Comparison of ENCODE assay signal across 16 mouse cellular contexts in the genomic region with DNA sequence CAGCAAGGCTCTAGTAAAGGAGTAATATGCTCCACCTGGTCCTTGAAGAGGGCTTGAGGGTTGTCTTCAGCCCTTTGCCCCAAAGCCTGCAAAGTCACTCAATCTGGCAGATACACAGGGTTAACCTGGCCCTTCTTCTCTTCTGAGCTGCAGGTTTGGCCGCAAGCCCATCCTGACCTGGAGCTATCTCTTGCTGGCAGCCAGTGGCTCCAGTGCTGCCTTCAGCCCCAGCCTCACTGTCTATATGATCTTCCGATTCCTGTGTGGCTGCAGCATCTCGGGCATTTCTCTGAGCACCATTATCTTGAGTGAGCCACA. TPM values are rescaled to one million over a fixed set of nuclear protein-coding genes. Genes with fewer than 3 reads are reported as not detected.
A peak's percentile ranks its signal among the peaks of the same experiment; 100 is the strongest.
DNase-seq lines count a peak whose midpoint lies in the region; ATAC-seq lines count a peak whose summit lies in the region.
"Had no signal": no experiment of that assay in that cellular context is flagged by ENCODE, and none has a peak within 500 bp of the region (broad histone marks: within the 10 kb centered on the region; RNA-seq: fewer than 3 reads in every experiment).

No protein-coding gene starts in this region.

- H3K36me3 ChIP-seq in kidney, embryonic 14.5 days (ENCODE audit: control insufficient read depth, insufficient read depth, low read length): no peaks in the 10 kb centered on the region
- no peaks in the 10 kb centered on the region for H3K36me3 ChIP-seq in heart, embryonic 11.5 days (ENCODE audit: control insufficient read depth, insufficient read depth, low read length)
- H3K36me3 ChIP-seq: embryonic facial prominence, embryonic 12.5 days; neural tube, embryonic 15.5 days had no signal

- WGBS in kidney, embryonic 14.5 days: 88% methylated on average over 3 of the region's 3 CpGs
- WGBS in heart, embryonic 11.5 days (ENCODE audit: insufficient replicate concordance): 75% methylated on average over 3 of the region's 3 CpGs

- ATAC-seq in kidney, embryonic 14.5 days (ENCODE audit: low FRiP score, low TSS enrichment): no peak
- ATAC-seq in megakaryocyte-erythroid progenitor cell, adult 5-6 weeks (replicated peaks; ENCODE audit: low FRiP score, low TSS enrichment, poor library complexity, severe bottlenecking): peak; percentile 84
- no peak for ATAC-seq in heart, embryonic 11.5 days (replicated peaks; ENCODE audit: insufficient number of reproducible peaks, low FRiP score, low TSS enrichment)

- peaks cover 2% of the 10 kb centered on the region; the same call in 1 of the 2 replicates for H3K4me1 ChIP-seq in kidney, embryonic 14.5 days (ENCODE audit: control insufficient read depth, insufficient read depth, low read length)
- H3K4me1 ChIP-seq in heart, embryonic 11.5 days (ENCODE audit: control insufficient read depth, insufficient read depth, low read length): peaks cover 3% of the 10 kb centered on the region; the same call in 1 of the 2 replicates
- H3K4me1 ChIP-seq: embryonic facial prominence, embryonic 12.5 days; neural tube, embryonic 15.5 days had no signal

- H3K4me2 ChIP-seq in kidney, embryonic 14.5 days (replicated peaks; ENCODE audit: low read depth, low read length): no peak overlapping the region
- H3K4me2 ChIP-seq in heart, embryonic 11.5 days: no peak overlapping the region
- H3K4me2 ChIP-seq: embryonic facial prominence, embryonic 12.5 days; neural tube, embryonic 15.5 days had no signal

- no peak overlapping the region for H3K9ac ChIP-seq in kidney, embryonic 14.5 days (ENCODE audit: low read depth, low read length)
- no peak overlapping the region for H3K9ac ChIP-seq in heart, embryonic 11.5 days (ENCODE audit: low read depth, low read length)
- H3K9ac ChIP-seq: embryonic facial prominence, embryonic 12.5 days; neural tube, embryonic 15.5 days had no signal

- no peaks in the 10 kb centered on the region for H3K27me3 ChIP-seq in kidney, embryonic 14.5 days (ENCODE audit: control insufficient read depth, insufficient read depth, low read length)
- H3K27me3 ChIP-seq in heart, embryonic 11.5 days (ENCODE audit: control insufficient read depth, insufficient read depth, low read length): no peaks in the 10 kb centered on the region
- H3K27me3 ChIP-seq: embryonic facial prominence, embryonic 12.5 days; neural tube, embryonic 15.5 days had no signal

- DNase-seq in kidney, adult 11 months: peak; percentile 89
- DNase-seq in kidney, adult 8-10 months: peak; percentile 87 to 91
- peak; percentile 39 for DNase-seq in liver
- no peak for DNase-seq in adrenal gland, postnatal 14 days
- no peak for DNase-seq in adrenal gland, postnatal 36 days
- DNase-seq: adrenal gland, adult 2 months; heart, postnatal 36 days; layer of hippocampus, adult 9-11 months; lung, adult 2 months had no signal

- H3K4me3 ChIP-seq in kidney, embryonic 14.5 days (ENCODE audit: low read length): no peak overlapping the region
- no peak overlapping the region for H3K4me3 ChIP-seq in heart, embryonic 11.5 days (ENCODE audit: low read depth, low read length)
- H3K4me3 ChIP-seq: embryonic facial prominence, embryonic 12.5 days; neural tube, embryonic 15.5 days had no signal

- no peaks in the 10 kb centered on the region for H3K9me3 ChIP-seq in kidney, embryonic 14.5 days (ENCODE audit: control insufficient read depth, low read length)
- no peaks in the 10 kb centered on the region for H3K9me3 ChIP-seq in heart, embryonic 11.5 days (replicated peaks; ENCODE audit: control insufficient read depth, low read length)
- H3K9me3 ChIP-seq: embryonic facial prominence, embryonic 12.5 days; neural tube, embryonic 15.5 days had no signal

- no peak overlapping the region for H3K27ac ChIP-seq in kidney, embryonic 14.5 days (ENCODE audit: low read depth, low read length)
- no peak overlapping the region for H3K27ac ChIP-seq in heart, embryonic 11.5 days (ENCODE audit: low read depth, low read length)
- H3K27ac ChIP-seq: embryonic facial prominence, embryonic 12.5 days; neural tube, embryonic 15.5 days had no signal

RNA-seq across cellular contexts. Expression of a gene that starts 12.6 kb away (rescaled TPM):
- polyA plus RNA-seq in kidney, embryonic 14.5 days (2014; fragmentation: Nextera tagmentation; extraction: Ambion mirVana): 1.2 and 3.2 TPM in 2 replicates
- not detected in 2 replicates for total RNA-seq in megakaryocyte-erythroid progenitor cell, adult 5-6 weeks (2014; fragmentation: Nextera tagmentation)
- total RNA-seq in megakaryocyte-erythroid progenitor cell, adult 5-6 weeks (2017): not detected in 2 replicates
- polyA plus RNA-seq in heart, embryonic 11.5 days (2014; fragmentation: Nextera tagmentation; extraction: Ambion mirVana): not detected in 2 replicates
- total RNA-seq in adrenal gland, postnatal 14 days (2021): not detected in 2 replicates
- total RNA-seq in adrenal gland, postnatal 36 days (2021): not detected
- total RNA-seq: adrenal gland, adult 2 months; heart, postnatal 36 days; megakaryocyte, adult 5-6 weeks; monocyte, adult 5-6 weeks had no signal
- polyA plus RNA-seq: adrenal gland, adult 2 months; lung, adult 2 months had no signal

RNA-seq across cellular contexts. Expression of a gene that starts 14.1 kb away (rescaled TPM):
- 1.7 and 3.9 TPM in 2 replicates for polyA plus RNA-seq in kidney, embryonic 14.5 days (2014; fragmentation: Nextera tagmentation; extraction: Ambion mirVana)
- not detected in 2 replicates for total RNA-seq in megakaryocyte-erythroid progenitor cell, adult 5-6 weeks (2014; fragmentation: Nextera tagmentation)
- total RNA-seq in megakaryocyte-erythroid progenitor cell, adult 5-6 weeks (2017): not detected in 2 replicates
- polyA plus RNA-seq in heart, embryonic 11.5 days (2014; fragmentation: Nextera tagmentation; extraction: Ambion mirVana): 0.07 TPM in 1 of 2 replicates, not detected in the other
- 0.15 and 0.53 TPM in 2 replicates for total RNA-seq in adrenal gland, postnatal 14 days (2021)
- total RNA-seq in adrenal gland, postnatal 36 days (2021): under 1 TPM in 1 of 2 experiments, not detected in 1; 0.36 TPM
- total RNA-seq: heart, postnatal 36 days; megakaryocyte, adult 5-6 weeks; monocyte, adult 5-6 weeks had no signal
- polyA plus RNA-seq: lung, adult 2 months had no signal

RNA-seq across cellular contexts. Expression of a gene that starts 58.4 kb away (rescaled TPM):
- 0.13 TPM in 1 of 2 replicates, not detected in the other for polyA plus RNA-seq in kidney, embryonic 14.5 days (2014; fragmentation: Nextera tagmentation; extraction: Ambion mirVana)
- not detected in 2 replicates for total RNA-seq in megakaryocyte-erythroid progenitor cell, adult 5-6 weeks (2014; fragmentation: Nextera tagmentation)
- not detected in 2 replicates for total RNA-seq in megakaryocyte-erythroid progenitor cell, adult 5-6 weeks (2017)
- polyA plus RNA-seq in heart, embryonic 11.5 days (2014; fragmentation: Nextera tagmentation; extraction: Ambion mirVana): 0.06 TPM in 1 of 2 replicates, not detected in the other
- total RNA-seq in adrenal gland, postnatal 14 days (2021): 1.5 and 2.4 TPM in 2 replicates
- 1 to 10 TPM; 1.3 TPM for total RNA-seq in adrenal gland, postnatal 36 days (2021)
- total RNA-seq: heart, postnatal 36 days; monocyte, adult 5-6 weeks had no signal

Comparison
In these comparisons a context has a peak if more than half of its experiments do, and no peak if none do; other contexts are left out.
1. DNase-seq: peak in kidney, adult 11 months (single experiment), kidney, adult 8-10 months (2 of 2) and liver (single experiment); none in adrenal gland, postnatal 14 days (single experiment) and adrenal gland, postnatal 36 days (0 of 2).